Mouse (Mus musculus) ES-Bruce4 (cell line): Measurements from ENCODE around the gene Tube1. TPM values are rescaled to one million over a fixed set of nuclear protein-coding genes. Genes with fewer than 3 reads are reported as not detected.
A peak's percentile ranks its signal among the peaks of the same experiment; 100 is the strongest.

Experiments
- H3K27ac ChIP-seq: 2 replicates; pipeline ENCODE4 v1.5.1; 2012; ENCODE audit warnings: low read length, inconsistent platforms; ENCODE audit not compliant: insufficient read depth
- H3K27me3 ChIP-seq: 2 replicates; pipeline ENCODE4 v1.6.1; 2012; ENCODE audit warnings: mild to moderate bottlenecking, low read length, inconsistent platforms; ENCODE audit not compliant: control insufficient read depth, poor library complexity, insufficient read depth, severe bottlenecking
- H3K36me3 ChIP-seq: 2 replicates; pipeline ENCODE4 v1.6.1; 2012; ENCODE audit warnings: inconsistent platforms, mild to moderate bottlenecking, low read length, moderate library complexity; ENCODE audit not compliant: control insufficient read depth, poor library complexity, insufficient read depth, severe bottlenecking
- H3K4me1 ChIP-seq: one replicate; pipeline ENCODE4 v1.8.1; 2011; ENCODE audit warnings: low read length; ENCODE audit not compliant: control insufficient read depth, insufficient read depth
- H3K4me3 ChIP-seq: 2 replicates; pipeline ENCODE4 v1.5.1; 2011; ENCODE audit warnings: low read depth, mild to moderate bottlenecking, low read length
- H3K9ac ChIP-seq: 2 replicates; pipeline ENCODE4 v1.6.1; 2012; ENCODE audit warnings: low read depth, mild to moderate bottlenecking, inconsistent platforms; ENCODE audit not compliant: poor library complexity, severe bottlenecking
- H3K9me3 ChIP-seq: replicated peaks from 2 replicates; pipeline ENCODE4 v1.6.1; 2012; ENCODE audit warnings: mild to moderate bottlenecking, low read length, inconsistent platforms; ENCODE audit not compliant: control insufficient read depth, poor library complexity, insufficient read depth, severe bottlenecking
- CTCF ChIP-seq: IDR thresholded peaks from one replicate; pipeline ENCODE4 v1.8.1; 2011; ENCODE audit warnings: low read depth, low read length
- EP300 ChIP-seq: IDR thresholded peaks from 2 replicates; pipeline ENCODE4 v1.6.1; 2011; ENCODE audit warnings: low read depth, low read length; ENCODE audit not compliant: insufficient read depth
- POLR2A ChIP-seq: IDR thresholded peaks from one replicate; pipeline ENCODE4 v1.8.1; 2011; ENCODE audit warnings: low read length; ENCODE audit not compliant: insufficient read depth
- polyA plus RNA-seq: library from polyadenylated mRNA; stranded (reverse); fragments of >200 nt; gene quantifications from 2 replicates; pipeline ENCODE4 v1.2.4, GENCODE M21; 2011; ENCODE audit warnings: low read depth; ENCODE audit not compliant: missing spikeins, insufficient read depth, insufficient read length

The Tube1 gene
- polyA plus RNA-seq, 1 experiment, result 25.6 TPM

DNA sequence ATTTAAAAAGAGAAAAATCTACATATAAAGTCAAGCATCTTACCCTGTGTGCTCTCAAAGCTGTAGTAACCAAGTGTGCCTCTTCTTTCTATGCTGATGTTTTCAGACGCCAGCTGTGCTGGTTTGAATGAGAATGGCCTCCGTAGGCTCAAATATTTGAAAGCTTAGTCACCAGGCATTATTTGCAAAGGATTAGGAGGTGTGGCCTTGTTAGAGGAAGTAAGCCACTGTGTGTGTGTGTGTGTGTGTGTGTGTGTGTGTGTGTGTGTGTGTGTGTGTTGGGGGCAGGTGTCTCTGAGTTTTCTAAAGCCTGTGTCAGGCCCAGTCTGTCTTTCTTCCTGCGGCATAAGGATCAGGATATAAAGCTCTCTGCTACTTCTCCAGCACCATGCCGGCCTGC, 26.8 kb upstream of the Tube1 start:
- Histone ChIP-seq H3K36me3 (no peaks in the 10 kb centered on the region), H3K4me3 (no peak overlapping the region), H3K9me3 (no peaks in the 10 kb centered on the region), H3K4me1 (no peaks in the 10 kb centered on the region), H3K27me3 (no peaks in the 10 kb centered on the region), H3K27ac (peak overlapping the region; percentile 77), H3K9ac (no peak overlapping the region)
- peak; percentile 93 for TF ChIP-seq EP300
- no peak for TF ChIP-seq POLR2A
- TF ChIP-seq CTCF, result no peak

DNA sequence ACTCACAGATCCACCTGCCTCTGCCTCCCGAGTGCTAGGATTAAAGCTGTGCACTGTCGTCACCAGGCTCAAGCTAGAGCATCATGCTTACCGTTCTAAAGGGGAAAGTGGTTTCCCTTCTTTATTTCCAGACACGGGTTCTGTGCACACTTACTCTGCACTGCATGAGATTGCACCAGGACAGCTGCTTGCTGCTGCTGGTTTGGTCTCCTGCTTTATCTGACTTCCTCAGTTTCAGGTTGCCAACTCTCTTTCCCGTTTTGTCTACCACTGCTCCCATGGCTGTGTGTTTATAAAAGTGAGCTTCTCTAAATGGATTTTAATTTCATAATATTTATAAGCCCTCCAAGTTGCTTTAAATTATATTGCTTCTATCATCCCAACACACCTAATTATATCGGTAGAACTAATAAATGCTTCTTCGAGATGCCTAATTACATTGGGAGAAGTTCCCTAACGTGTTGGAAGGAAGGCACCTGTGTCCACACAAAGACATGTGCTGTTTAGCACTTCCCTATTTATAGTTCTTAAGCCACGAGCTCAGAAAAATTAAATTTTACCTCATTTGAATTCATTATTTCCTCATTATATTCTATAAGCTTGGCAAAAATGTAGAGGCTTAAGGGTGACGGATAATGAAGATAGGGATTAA, 24.8 kb upstream of the Tube1 start:
- Histone ChIP-seq H3K4me1 (no peaks in the 10 kb centered on the region), H3K9ac (no peak overlapping the region), H3K27ac (no peak overlapping the region), H3K4me3 (no peak overlapping the region), H3K9me3 (no peaks in the 10 kb centered on the region), H3K27me3 (no peaks in the 10 kb centered on the region), H3K36me3 (no peaks in the 10 kb centered on the region)
- TF ChIP-seq CTCF, result no peak
- TF ChIP-seq EP300, result no peak
- no peak for TF ChIP-seq POLR2A

DNA sequence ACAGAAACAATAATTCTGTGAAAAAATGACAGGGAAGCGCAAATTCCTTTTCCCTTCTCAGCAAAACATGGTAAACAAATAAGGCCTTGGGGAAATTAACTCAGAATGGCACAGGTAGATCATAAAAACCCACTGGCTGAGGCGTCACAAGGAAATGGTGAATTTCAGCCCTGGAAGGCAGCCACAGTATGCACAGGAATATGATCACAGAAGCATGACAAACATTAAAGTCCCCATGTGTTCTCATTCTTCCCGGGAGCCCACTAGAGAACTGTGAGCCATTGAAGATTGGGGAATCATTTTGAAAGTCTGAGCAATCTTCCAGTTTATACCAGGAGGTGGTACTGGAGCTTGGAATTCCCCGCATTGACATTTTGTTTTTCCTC, 24.3 kb upstream of the Tube1 start:
- no peak overlapping the region for H3K4me3 ChIP-seq
- no peak overlapping the region for H3K27ac ChIP-seq
- H3K4me1 ChIP-seq, result no peaks in the 10 kb centered on the region
- no peak overlapping the region for H3K9ac ChIP-seq
- no peaks in the 10 kb centered on the region for H3K9me3 ChIP-seq
- H3K36me3 ChIP-seq, result no peaks in the 10 kb centered on the region
- no peaks in the 10 kb centered on the region for H3K27me3 ChIP-seq
- TF ChIP-seq POLR2A (no peak), CTCF (no peak), EP300 (no peak)

DNA sequence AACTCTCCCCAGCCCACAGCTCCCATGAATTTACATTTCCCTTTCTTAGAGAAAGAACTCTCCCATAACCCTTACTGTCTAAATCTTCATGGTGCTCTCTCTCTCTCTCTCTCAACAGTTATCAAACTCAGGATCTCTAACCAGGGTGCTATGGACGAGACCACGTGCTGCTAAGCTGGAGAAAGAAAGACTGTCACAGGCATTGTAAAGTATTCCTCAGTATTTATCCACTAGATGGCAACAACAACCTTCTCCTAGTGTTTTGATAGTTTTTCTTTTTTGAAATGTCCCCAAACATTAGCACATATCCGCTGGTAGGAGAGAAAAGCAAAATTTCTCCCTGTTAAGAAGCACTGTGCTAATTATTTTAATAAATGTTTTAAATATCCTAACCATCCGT, 12.4 kb upstream of the Tube1 start:
- no peaks in the 10 kb centered on the region for H3K27me3 ChIP-seq
- no peaks in the 10 kb centered on the region for H3K4me1 ChIP-seq
- H3K9me3 ChIP-seq, result no peaks in the 10 kb centered on the region
- H3K9ac ChIP-seq, result no peak overlapping the region
- H3K27ac ChIP-seq, result no peak overlapping the region
- no peak overlapping the region for H3K4me3 ChIP-seq
- TF ChIP-seq POLR2A (no peak), EP300 (no peak), CTCF (no peak)
- no peaks in the 10 kb centered on the region for H3K36me3 ChIP-seq

DNA sequence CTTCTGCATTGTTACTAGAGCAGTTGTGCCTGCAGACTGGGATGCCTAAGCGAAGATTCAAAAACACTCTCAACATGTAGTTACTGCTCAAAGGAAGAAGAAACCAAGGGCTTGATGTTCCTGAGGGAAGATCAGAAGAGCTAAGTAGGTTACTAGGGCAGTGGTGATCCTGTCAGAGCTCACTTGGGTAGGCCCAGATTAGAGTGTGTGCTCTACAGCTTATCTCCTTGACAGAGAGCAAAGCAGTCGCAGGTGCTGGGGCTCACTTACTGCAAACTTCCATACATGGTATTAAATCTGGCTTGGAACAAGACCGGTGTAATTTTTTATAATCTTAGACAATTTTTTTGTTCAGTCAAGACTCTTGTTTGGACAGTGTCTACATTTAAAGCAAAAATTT, 4.0 kb downstream of the Tube1 start:
- Histone ChIP-seq H3K4me1 (no peaks in the 10 kb centered on the region), H3K27ac (no peak overlapping the region), H3K9me3 (peaks cover 10% of the 10 kb centered on the region), H3K27me3 (no peaks in the 10 kb centered on the region), H3K36me3 (peaks cover 15% of the 10 kb centered on the region), H3K4me3 (no peak overlapping the region), H3K9ac (no peak overlapping the region)
- no peak for TF ChIP-seq POLR2A
- TF ChIP-seq CTCF, result no peak
- no peak for TF ChIP-seq EP300

DNA sequence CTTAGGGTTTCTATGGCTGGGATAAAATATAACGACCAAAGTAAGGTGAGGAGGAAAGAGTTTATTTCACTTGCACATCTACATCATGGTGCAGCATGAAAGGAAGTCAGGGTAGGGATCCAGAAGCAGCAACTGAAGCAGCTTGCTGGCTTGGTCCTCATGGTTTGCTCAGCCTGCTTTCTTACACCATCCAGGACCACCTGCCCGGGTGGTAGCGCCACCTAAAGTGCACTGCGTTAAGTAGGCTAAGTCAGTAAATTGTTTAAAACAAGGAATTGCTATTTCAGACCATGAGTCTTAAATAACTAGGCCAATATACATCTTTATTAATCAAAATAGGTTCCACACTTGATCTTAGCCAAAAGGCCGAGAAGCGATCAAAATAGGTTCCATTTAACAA, 5.0 kb downstream of the Tube1 start:
- Histone ChIP-seq H3K4me3 (no peak overlapping the region), H3K27ac (no peak overlapping the region), H3K27me3 (no peaks in the 10 kb centered on the region), H3K9me3 (peaks cover 10% of the 10 kb centered on the region), H3K4me1 (no peaks in the 10 kb centered on the region), H3K9ac (no peak overlapping the region), H3K36me3 (peaks cover 18% of the 10 kb centered on the region)
- no peak for TF ChIP-seq EP300
- no peak for TF ChIP-seq CTCF
- no peak for TF ChIP-seq POLR2A

DNA sequence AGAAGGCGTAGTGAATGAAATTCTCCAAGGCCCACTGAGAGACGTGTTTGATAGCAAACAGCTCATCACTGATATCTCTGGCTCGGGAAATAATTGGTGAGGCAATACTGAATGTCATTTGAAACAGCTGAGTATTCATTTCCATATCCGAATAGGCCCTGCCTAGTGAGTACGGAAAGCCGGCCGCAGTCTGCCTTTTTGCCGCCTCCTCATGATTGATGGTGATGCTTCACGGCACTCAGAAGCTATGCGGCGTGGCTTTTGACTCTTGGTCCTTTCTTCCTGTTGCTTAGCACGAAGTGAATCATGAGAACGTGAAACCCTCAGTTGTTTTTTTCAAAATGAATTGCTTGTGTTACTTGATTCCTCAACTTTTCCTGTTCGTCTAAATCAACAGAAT, 7.1 kb downstream of the Tube1 start:
- no peaks in the 10 kb centered on the region for H3K27me3 ChIP-seq
- no peak for TF ChIP-seq CTCF
- TF ChIP-seq POLR2A, result no peak
- no peak for TF ChIP-seq EP300
- H3K9me3 ChIP-seq, result peaks cover 10% of the 10 kb centered on the region
- H3K27ac ChIP-seq, result no peak overlapping the region
- H3K4me3 ChIP-seq, result no peak overlapping the region
- H3K4me1 ChIP-seq, result no peaks in the 10 kb centered on the region
- H3K9ac ChIP-seq, result no peak overlapping the region
- H3K36me3 ChIP-seq, result peaks cover 18% of the 10 kb centered on the region
